Mouse (Mus musculus): ENCODE measurements around the gene Slc8a2. TPM values are rescaled to one million over a fixed set of nuclear protein-coding genes. Genes with fewer than 3 reads are reported as not detected.

Slc8a2 gene
- polyA plus RNA-seq, 1 experiment: 0.02 TPM

DNA sequence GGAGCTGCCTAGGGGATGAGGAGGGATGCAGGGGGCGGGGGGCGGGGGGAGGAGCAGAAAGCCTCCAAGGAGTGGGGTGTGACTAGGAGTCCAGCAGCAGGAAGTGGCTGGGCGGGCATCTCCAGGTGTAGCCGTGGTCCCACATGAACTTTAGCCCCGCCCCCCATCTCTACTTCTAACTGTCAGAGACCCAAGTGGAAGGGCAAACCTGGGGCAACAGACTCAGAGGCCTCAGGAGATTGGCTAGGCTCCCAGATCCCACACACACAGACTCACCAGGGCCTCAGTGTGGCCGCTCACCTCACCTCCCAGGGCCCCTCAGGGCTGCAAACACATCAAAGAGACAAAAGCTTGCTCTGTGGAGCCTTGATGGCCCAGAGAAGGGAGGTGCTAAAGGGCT lies 67.0 kb downstream of the Slc8a2 start:
- H3K36me3 ChIP-seq (ENCODE audit: control insufficient read depth, insufficient read depth): no peaks in the 10 kb centered on the region
- H3K4me2 ChIP-seq (ENCODE audit: low read depth): no peak overlapping the region
- TF ChIP-seq USF1 (IDR thresholded peaks at IDR 0.05; ENCODE audit: low read depth) (no peak), REST (IDR thresholded peaks at IDR 0.05; ENCODE audit: insufficient read depth, insufficient read length) (no peak), CEBPB (IDR thresholded peaks at IDR 0.05; ENCODE audit: insufficient read depth, poor library complexity, severe bottlenecking) (no peak), POLR2A (IDR thresholded peaks at IDR 0.05; ENCODE audit: insufficient read length, low read depth) (no peak), E2F4 (IDR thresholded peaks at IDR 0.05; ENCODE audit: insufficient read depth) (no peak), TCF3 (IDR thresholded peaks at IDR 0.05; ENCODE audit: insufficient read length, low read depth) (no peak)
- no peaks in the 10 kb centered on the region for H3K27me3 ChIP-seq (ENCODE audit: control insufficient read depth, insufficient read depth, insufficient read length)
- H3K4me3 ChIP-seq: no peak overlapping the region
- no peak overlapping the region for H3ac ChIP-seq (ENCODE audit: control insufficient read depth, insufficient read length)
- H3K79me2 ChIP-seq (ENCODE audit: control insufficient read depth, insufficient read depth): no peaks in the 10 kb centered on the region

DNA sequence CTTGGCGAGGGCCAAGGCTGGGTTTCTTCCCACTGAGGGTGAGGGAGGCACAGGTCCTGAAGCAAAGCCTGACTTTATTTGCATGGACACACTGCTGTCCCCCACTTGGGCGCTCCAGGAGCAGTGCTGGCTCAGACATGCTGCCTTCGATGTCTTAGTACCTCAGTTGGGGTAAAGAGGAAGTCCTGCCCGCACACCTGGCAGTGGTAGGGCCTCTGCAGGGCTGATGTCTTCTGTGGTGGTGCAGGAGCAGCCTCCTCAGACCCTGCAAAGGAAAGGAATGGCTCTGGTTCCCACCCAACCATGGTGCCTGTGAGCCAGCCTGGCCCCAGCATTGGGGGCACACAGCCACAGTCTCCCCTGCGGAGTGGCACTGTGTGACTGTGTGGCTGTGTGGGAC lies 67.5 kb downstream of the Slc8a2 start:
- Histone ChIP-seq H3K4me3 (no peak overlapping the region), H3K4me2 (ENCODE audit: low read depth) (no peak overlapping the region), H3K36me3 (ENCODE audit: control insufficient read depth, insufficient read depth) (no peaks in the 10 kb centered on the region), H3K27me3 (ENCODE audit: control insufficient read depth, insufficient read depth, insufficient read length) (no peaks in the 10 kb centered on the region), H3K79me2 (ENCODE audit: control insufficient read depth, insufficient read depth) (no peaks in the 10 kb centered on the region), H3ac (ENCODE audit: control insufficient read depth, insufficient read length) (no peak overlapping the region)
- no peak for TF ChIP-seq USF1 (IDR thresholded peaks at IDR 0.05; ENCODE audit: low read depth)
- TF ChIP-seq POLR2AphosphoS2 (IDR thresholded peaks at IDR 0.05; ENCODE audit: insufficient read length, low read depth): no peak
- no peak for TF ChIP-seq MYOG (IDR thresholded peaks at IDR 0.05; ENCODE audit: control insufficient read depth in 1 of 3, insufficient read depth in 1 of 3, insufficient read length in 2 of 3, low read depth in 2 of 3)
- TF ChIP-seq E2F4 (IDR thresholded peaks at IDR 0.05; ENCODE audit: insufficient read depth): no peak

DNA sequence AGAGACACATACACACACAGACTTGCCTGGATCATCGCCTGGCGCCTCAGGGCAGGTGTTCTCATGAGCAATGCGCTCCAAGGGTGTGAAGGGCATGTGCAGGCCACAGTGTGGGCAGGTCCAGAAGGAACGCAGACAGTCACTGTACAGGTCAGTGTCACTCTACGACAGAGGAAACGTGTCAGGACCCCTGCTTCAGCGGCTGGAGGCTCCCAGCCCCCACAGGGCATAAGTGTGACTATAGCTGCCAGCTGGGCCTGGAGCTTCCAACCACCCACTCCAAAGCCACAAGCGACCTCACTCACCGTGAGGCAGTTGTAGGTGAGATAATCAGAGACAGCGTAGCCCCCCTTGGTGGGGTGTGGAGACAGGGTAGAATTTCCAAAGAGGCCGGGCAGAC lies 68.9 kb downstream of the Slc8a2 start:
- Histone ChIP-seq H3K79me2 (ENCODE audit: control insufficient read depth, insufficient read depth) (no peaks in the 10 kb centered on the region), H3ac (ENCODE audit: control insufficient read depth, insufficient read length) (no peak overlapping the region), H3K27me3 (ENCODE audit: control insufficient read depth, insufficient read depth, insufficient read length) (no peaks in the 10 kb centered on the region), H3K36me3 (ENCODE audit: control insufficient read depth, insufficient read depth) (no peaks in the 10 kb centered on the region), H3K4me3 (no peak overlapping the region), H3K4me2 (ENCODE audit: low read depth) (no peak overlapping the region)
- TF ChIP-seq MYOG (IDR thresholded peaks at IDR 0.05; ENCODE audit: control insufficient read depth in 1 of 3, insufficient read depth in 1 of 3, insufficient read length in 2 of 3, low read depth in 2 of 3) (no peak), E2F4 (IDR thresholded peaks at IDR 0.05; ENCODE audit: insufficient read depth) (no peak), TCF12 (IDR thresholded peaks at IDR 0.05; ENCODE audit: insufficient read depth, poor library complexity, severe bottlenecking) (no peak), MYOD1 (IDR thresholded peaks at IDR 0.05; ENCODE audit: control insufficient read depth in 1 of 3, insufficient read length in 2 of 3, low read depth in 2 of 3) (no peak), SRF (IDR thresholded peaks at IDR 0.05; ENCODE audit: control insufficient read depth, insufficient read length, low read depth) (no peak), USF1 (IDR thresholded peaks at IDR 0.05; ENCODE audit: low read depth) (no peak), TCF3 (IDR thresholded peaks at IDR 0.05; ENCODE audit: insufficient read length, low read depth) (no peak), POLR2A (IDR thresholded peaks at IDR 0.05; ENCODE audit: insufficient read length, low read depth) (no peak), POLR2AphosphoS2 (IDR thresholded peaks at IDR 0.05; ENCODE audit: insufficient read length, low read depth) (no peak), CEBPB (IDR thresholded peaks at IDR 0.05; ENCODE audit: insufficient read depth, poor library complexity, severe bottlenecking) (no peak), REST (IDR thresholded peaks at IDR 0.05; ENCODE audit: insufficient read depth, insufficient read length) (no peak), MAX (IDR thresholded peaks at IDR 0.05; ENCODE audit: low read depth) (no peak)

DNA sequence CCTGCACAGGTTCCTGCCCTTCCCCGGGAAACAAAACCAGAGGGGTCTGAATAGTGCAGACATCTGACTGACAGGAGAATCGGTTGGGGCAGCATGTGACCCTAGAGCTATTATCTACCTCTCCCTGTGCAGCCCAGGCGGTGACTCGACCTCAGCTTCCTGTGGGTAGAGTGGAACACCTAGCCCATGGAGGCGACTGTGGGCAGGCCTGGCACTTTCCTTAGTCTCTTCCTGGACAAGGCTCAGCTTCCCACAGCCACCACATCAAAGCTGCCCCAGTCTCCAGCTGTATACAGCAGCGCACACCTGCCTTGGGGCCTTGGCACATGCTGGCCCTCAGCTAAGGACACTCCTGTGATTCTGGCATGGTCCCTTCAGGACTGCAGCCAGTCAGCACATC lies 71.5 kb downstream of the Slc8a2 start:
- Histone ChIP-seq H3K27me3 (ENCODE audit: control insufficient read depth, insufficient read depth, insufficient read length) (no peaks in the 10 kb centered on the region), H3K79me2 (ENCODE audit: control insufficient read depth, insufficient read depth) (no peaks in the 10 kb centered on the region), H3K36me3 (ENCODE audit: control insufficient read depth, insufficient read depth) (no peaks in the 10 kb centered on the region), H3ac (ENCODE audit: control insufficient read depth, insufficient read length) (no peak overlapping the region), H3K4me3 (no peak overlapping the region), H3K4me2 (ENCODE audit: low read depth) (no peak overlapping the region)
- TF ChIP-seq TCF12 (IDR thresholded peaks at IDR 0.05; ENCODE audit: insufficient read depth, poor library complexity, severe bottlenecking) (no peak), MYOD1 (IDR thresholded peaks at IDR 0.05; ENCODE audit: control insufficient read depth in 1 of 3, insufficient read length in 2 of 3, low read depth in 2 of 3) (no peak), POLR2A (IDR thresholded peaks at IDR 0.05; ENCODE audit: insufficient read length, low read depth) (no peak), MYOG (IDR thresholded peaks at IDR 0.05; ENCODE audit: control insufficient read depth in 1 of 3, insufficient read depth in 1 of 3, insufficient read length in 2 of 3, low read depth in 2 of 3) (no peak), CEBPB (IDR thresholded peaks at IDR 0.05; ENCODE audit: insufficient read depth, poor library complexity, severe bottlenecking) (no peak), USF1 (IDR thresholded peaks at IDR 0.05; ENCODE audit: low read depth) (no peak), E2F4 (IDR thresholded peaks at IDR 0.05; ENCODE audit: insufficient read depth) (no peak), MAX (IDR thresholded peaks at IDR 0.05; ENCODE audit: low read depth) (no peak), POLR2AphosphoS2 (IDR thresholded peaks at IDR 0.05; ENCODE audit: insufficient read length, low read depth) (no peak), SRF (IDR thresholded peaks at IDR 0.05; ENCODE audit: control insufficient read depth, insufficient read length, low read depth) (no peak), REST (IDR thresholded peaks at IDR 0.05; ENCODE audit: insufficient read depth, insufficient read length) (no peak), TCF3 (IDR thresholded peaks at IDR 0.05; ENCODE audit: insufficient read length, low read depth) (no peak)

DNA sequence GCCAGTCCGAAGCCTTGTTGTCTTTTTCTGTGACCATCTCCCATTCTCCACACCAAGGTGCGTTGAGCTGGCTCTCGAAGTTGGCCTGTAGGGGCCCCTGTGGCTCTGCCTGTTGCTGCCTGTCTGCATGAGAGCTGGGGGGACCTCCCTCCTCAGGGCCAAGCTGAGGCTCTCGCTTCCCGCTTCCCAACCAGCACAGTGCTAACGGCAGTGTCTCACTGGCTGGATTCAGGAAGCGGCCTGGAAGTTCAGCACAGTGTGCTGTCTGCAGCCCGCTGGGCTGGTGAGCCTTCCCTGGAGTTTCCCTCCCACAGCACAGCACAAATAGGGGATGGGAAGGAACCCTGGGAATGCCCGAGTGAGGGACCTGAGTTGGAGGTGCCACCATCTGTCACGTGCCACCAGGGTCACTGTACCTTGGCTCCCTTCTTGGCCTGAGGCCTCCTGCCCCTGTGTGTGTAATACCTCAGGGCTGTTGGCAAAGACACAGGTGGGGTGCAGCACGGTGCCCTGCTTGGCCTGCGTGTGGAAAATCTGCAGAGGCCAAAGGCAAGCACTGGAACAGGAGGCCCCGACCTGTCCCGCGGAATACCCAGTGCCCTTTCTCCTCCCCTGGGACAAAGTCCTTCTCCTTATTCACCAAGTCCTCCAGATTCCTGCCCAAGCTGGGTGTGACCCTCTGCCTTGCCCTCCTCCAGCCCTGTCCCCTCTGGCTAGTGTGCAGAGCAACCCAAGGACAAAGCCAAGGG lies 73.3 kb downstream of the Slc8a2 start:
- Histone ChIP-seq H3K27me3 (ENCODE audit: control insufficient read depth, insufficient read depth, insufficient read length) (no peaks in the 10 kb centered on the region), H3K79me2 (ENCODE audit: control insufficient read depth, insufficient read depth) (no peaks in the 10 kb centered on the region), H3K4me2 (ENCODE audit: low read depth) (no peak overlapping the region), H3K36me3 (ENCODE audit: control insufficient read depth, insufficient read depth) (no peaks in the 10 kb centered on the region), H3K4me3 (no peak overlapping the region), H3ac (ENCODE audit: control insufficient read depth, insufficient read length) (no peak overlapping the region)
- TF ChIP-seq TCF12 (IDR thresholded peaks at IDR 0.05; ENCODE audit: insufficient read depth, poor library complexity, severe bottlenecking): no peak
- no peak for TF ChIP-seq SRF (IDR thresholded peaks at IDR 0.05; ENCODE audit: control insufficient read depth, insufficient read length, low read depth)
- no peak for TF ChIP-seq MYOG (IDR thresholded peaks at IDR 0.05; ENCODE audit: control insufficient read depth in 1 of 3, insufficient read depth in 1 of 3, insufficient read length in 2 of 3, low read depth in 2 of 3)
- TF ChIP-seq MAX (IDR thresholded peaks at IDR 0.05; ENCODE audit: low read depth): no peak
- no peak for TF ChIP-seq MYOD1 (IDR thresholded peaks at IDR 0.05; ENCODE audit: control insufficient read depth in 1 of 3, insufficient read length in 2 of 3, low read depth in 2 of 3)
- TF ChIP-seq REST (IDR thresholded peaks at IDR 0.05; ENCODE audit: insufficient read depth, insufficient read length): no peak
- TF ChIP-seq POLR2A (IDR thresholded peaks at IDR 0.05; ENCODE audit: insufficient read length, low read depth): no peak
- TF ChIP-seq POLR2AphosphoS2 (IDR thresholded peaks at IDR 0.05; ENCODE audit: insufficient read length, low read depth): no peak
- TF ChIP-seq TCF3 (IDR thresholded peaks at IDR 0.05; ENCODE audit: insufficient read length, low read depth): no peak
- TF ChIP-seq E2F4 (IDR thresholded peaks at IDR 0.05; ENCODE audit: insufficient read depth): no peak
- no peak for TF ChIP-seq CEBPB (IDR thresholded peaks at IDR 0.05; ENCODE audit: insufficient read depth, poor library complexity, severe bottlenecking)
- TF ChIP-seq USF1 (IDR thresholded peaks at IDR 0.05; ENCODE audit: low read depth): no peak

Measured in myocyte (in vitro differentiated cells).